Mouse (Mus musculus): ENCODE measurements around the gene Olfr1019.

Gene Olfr1019

GRCm38 (mm10) chr2:85845383-85845782 lies at the start of gene Olfr1019:
Olfr1019 (minus strand) TSS chr2:85845483.
- DNase-seq = no peak

GRCm38 (mm10) chr2:85885340-85885739 lies 40.1 kb upstream of the Olfr1019 start, which contains the start of gene Olfr1023:
Olfr1023 (plus strand) TSS chr2:85885640.
- no peak for DNase-seq

- no peak for DNase-seq
Observed at GRCm38 (mm10) chr2:85868294-85868693, 23.0 kb upstream of the Olfr1019 start, which contains the start of gene Olfr1022. Olfr1022 (plus strand) TSS chr2:85868594.

- DNase-seq = no peak
Observed at GRCm38 (mm10) chr2:85846730-85847129, 1.4 kb upstream of the Olfr1019 start, which contains the start of gene Olfr1020. Olfr1020 (plus strand) TSS chr2:85847030.

GRCm38 (mm10) chr2:85818179-85818578 lies 27.1 kb downstream of the Olfr1019 start, which contains the start of gene Olfr1018:
Olfr1018 (plus strand) TSS chr2:85818479.
- DNase-seq = no peak

- no peak for DNase-seq
Observed at GRCm38 (mm10) chr2:85804501-85804900, 40.8 kb downstream of the Olfr1019 start.

GRCm38 (mm10) chr2:85802444-85802843 lies 42.8 kb downstream of the Olfr1019 start, which contains the start of gene Olfr1016:
Olfr1016 (minus strand) TSS chr2:85802544.
- DNase-seq = no peak

GRCm38 (mm10) chr2:85792331-85792730 lies 53.0 kb downstream of the Olfr1019 start:
- peak; percentile 19 for DNase-seq

Measured in retina, postnatal 1 day (tissue).